Mouse (Mus musculus): ENCODE measurements around the gene Qrich2. TPM values are rescaled to one million over a fixed set of nuclear protein-coding genes. Genes with fewer than 3 reads are reported as not detected.
"Not testable (repeated sequence)": the region's sequence is repeated elsewhere in the genome, so short reads cannot be mapped to it uniquely, and the experiment has no call there.

Qrich2 gene
- polyA plus RNA-seq, 1 experiment = 0.06 TPM

DNA sequence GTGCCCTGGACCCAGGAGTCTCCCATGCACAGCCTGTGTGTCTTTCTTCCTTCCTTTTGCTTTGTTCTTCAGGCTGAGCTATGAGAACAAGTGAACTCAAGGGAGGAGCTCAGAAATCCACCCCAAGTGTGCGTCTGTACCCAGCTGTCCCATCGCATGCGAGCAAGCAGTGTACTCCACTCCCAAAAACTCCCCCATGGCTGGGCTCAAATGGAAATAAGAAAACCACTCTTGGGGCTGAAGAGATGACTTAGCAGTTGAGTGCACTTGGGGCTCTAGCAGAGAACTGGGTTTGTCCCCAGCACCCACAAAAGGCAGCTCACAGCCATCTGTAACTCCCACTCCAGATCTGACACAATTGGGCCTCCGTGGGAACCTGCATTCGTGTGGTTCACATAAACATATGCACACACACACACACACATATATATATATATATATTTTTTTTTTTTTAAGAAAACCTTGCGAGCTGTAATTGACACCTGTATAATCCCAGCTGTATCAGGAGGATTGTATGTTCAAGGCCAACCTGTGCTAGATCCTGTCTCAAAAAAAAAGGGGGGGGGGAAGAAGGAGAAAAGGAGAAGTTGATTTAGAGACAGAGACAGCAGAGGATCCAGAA lies 47.1 kb downstream of the Qrich2 start:
- no peak for TF ChIP-seq CTCF (IDR thresholded peaks at IDR 0.05; ENCODE audit: extremely low read depth, insufficient read depth, low read length)
- TF ChIP-seq POLR2A (IDR thresholded peaks at IDR 0.05; ENCODE audit: extremely low read depth, insufficient read depth, low read length) = no peak
- Histone ChIP-seq H3K4me1 (ENCODE audit: control insufficient read depth, insufficient read depth, low read length) (no peaks in the 10 kb centered on the region), H3K27ac (ENCODE audit: insufficient read depth, low read length) (no peak overlapping the region), H3K4me3 (ENCODE audit: insufficient read depth, low read length) (no peak overlapping the region)

DNA sequence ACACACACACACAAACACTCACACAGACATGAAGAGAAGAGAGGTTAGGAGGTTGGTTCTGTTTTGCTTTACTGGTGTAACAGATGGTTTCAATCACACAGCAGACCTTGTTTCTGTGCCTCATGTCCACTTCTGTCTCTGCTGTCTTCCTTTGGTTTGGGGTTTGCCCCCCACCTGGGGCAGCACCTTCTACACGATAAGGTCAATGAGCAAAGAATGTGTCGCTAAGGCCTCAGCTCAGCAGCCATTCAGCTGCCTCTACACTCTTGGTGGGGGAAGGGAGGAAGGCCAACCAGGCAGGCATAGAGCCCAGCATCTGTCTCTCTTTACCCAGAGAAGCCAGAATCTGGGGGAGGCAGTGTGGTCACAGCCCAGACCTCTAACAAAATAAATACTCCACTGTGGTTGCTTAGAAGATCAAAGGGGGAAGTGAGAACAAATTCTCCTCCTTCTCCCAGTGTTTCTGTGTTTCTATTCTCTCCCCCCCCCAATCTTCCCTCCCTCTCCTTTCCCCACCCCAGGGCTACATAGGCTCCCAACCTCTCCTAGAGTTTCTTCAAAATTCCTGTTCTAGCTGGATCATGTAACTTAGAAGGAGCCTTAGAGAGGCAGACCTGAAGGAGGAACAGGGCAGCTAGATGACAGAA lies 47.7 kb downstream of the Qrich2 start:
- Histone ChIP-seq H3K4me3 (ENCODE audit: insufficient read depth, low read length) (no peak overlapping the region), H3K4me1 (ENCODE audit: control insufficient read depth, insufficient read depth, low read length) (no peaks in the 10 kb centered on the region), H3K27ac (ENCODE audit: insufficient read depth, low read length) (no peak overlapping the region)
- TF ChIP-seq POLR2A (IDR thresholded peaks at IDR 0.05; ENCODE audit: extremely low read depth, insufficient read depth, low read length) (no peak), CTCF (IDR thresholded peaks at IDR 0.05; ENCODE audit: extremely low read depth, insufficient read depth, low read length) (no peak)

DNA sequence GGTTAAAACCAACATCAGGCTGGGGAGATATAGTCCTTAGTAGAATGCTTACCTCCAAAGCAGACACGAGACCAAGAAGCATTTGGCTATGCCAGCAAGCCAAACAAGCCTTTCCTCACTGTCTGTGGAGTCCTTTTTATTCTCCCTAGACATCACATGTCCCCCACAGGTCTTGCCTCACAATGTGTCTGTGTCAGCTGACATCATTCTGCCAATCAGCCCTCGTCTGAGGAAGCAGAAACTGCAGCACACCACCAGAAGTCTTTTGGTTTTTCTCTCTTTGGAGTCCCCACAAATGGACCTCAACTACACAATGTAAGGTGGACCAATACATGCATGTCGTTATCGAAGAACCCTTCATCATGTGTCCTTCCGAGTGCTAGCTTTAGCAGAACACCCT lies 49.0 kb downstream of the Qrich2 start:
- TF ChIP-seq POLR2A (IDR thresholded peaks at IDR 0.05; ENCODE audit: extremely low read depth, insufficient read depth, low read length) (no peak), CTCF (IDR thresholded peaks at IDR 0.05; ENCODE audit: extremely low read depth, insufficient read depth, low read length) (no peak)
- no peak overlapping the region for H3K4me3 ChIP-seq (ENCODE audit: insufficient read depth, low read length)
- no peak overlapping the region for H3K27ac ChIP-seq (ENCODE audit: insufficient read depth, low read length)
- no peaks in the 10 kb centered on the region for H3K4me1 ChIP-seq (ENCODE audit: control insufficient read depth, insufficient read depth, low read length)

DNA sequence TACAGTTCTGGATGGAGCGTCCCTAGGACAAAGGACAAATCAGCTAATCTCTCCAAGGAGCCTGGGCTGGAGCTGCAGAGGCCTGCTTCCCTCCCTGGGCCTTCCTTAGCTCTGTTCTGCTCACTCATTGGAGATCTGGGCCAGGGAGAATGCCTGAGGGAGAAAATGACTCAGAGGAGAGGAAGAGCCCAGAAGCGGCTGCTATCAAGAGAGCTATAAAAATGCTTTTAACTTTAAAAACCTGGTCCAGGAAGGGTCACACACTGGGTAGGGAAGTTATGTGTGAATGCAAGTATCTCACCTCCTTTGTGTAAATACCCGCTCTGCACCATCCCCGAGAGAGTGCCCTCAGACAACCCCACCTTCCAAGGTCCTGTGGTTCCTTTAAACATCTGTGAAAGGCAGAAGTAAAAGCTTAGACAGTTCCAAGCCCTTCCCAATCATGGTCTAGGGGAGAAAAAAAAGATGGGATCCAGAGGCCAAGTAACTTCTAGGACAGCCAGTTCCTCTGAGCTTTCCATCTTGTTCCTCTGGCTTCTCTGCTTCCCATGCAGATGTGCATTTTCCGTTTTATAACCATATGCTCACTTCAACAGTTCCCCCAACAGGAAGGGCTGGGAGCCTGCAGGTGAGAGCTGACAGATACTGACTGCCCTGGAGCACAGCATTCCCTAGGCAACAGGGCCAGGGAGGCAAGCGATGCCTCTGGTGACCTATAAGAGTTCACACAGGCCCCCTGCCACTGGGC lies 49.7 kb downstream of the Qrich2 start:
- Histone ChIP-seq H3K4me1 (ENCODE audit: control insufficient read depth, insufficient read depth, low read length) (no peaks in the 10 kb centered on the region), H3K4me3 (ENCODE audit: insufficient read depth, low read length) (no peak overlapping the region), H3K27ac (ENCODE audit: insufficient read depth, low read length) (no peak overlapping the region)
- TF ChIP-seq CTCF (IDR thresholded peaks at IDR 0.05; ENCODE audit: extremely low read depth, insufficient read depth, low read length) = no peak
- TF ChIP-seq POLR2A (IDR thresholded peaks at IDR 0.05; ENCODE audit: extremely low read depth, insufficient read depth, low read length) = no peak

DNA sequence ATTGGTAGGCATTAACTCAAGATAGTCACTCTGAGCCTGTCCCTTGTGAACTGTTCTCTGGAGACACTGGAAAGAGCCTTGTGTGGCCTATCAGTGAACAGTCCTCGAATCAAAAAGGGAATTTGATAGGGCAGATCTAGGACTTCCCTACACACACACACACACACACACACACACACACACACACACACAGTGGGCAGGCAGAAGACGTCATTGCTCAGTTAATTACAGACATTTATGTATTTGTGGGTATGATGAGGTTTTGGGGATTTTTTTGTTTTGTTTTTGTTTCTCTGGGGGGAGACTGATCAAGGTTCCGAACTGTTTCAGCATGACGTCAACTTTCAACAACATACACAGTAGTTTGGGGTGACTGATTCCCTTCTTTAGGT lies 52.4 kb downstream of the Qrich2 start:
- H3K4me3 ChIP-seq (ENCODE audit: insufficient read depth, low read length) = peak overlapping the region; percentile 91
- no peaks in the 10 kb centered on the region for H3K4me1 ChIP-seq (ENCODE audit: control insufficient read depth, insufficient read depth, low read length)
- TF ChIP-seq CTCF (IDR thresholded peaks at IDR 0.05; ENCODE audit: extremely low read depth, insufficient read depth, low read length) (no peak), POLR2A (IDR thresholded peaks at IDR 0.05; ENCODE audit: extremely low read depth, insufficient read depth, low read length) (no peak)
- H3K27ac ChIP-seq (ENCODE audit: insufficient read depth, low read length) = 0 out of 2 replicates have a peak overlapping the region, but pooled peaks have one; percentile 96

DNA sequence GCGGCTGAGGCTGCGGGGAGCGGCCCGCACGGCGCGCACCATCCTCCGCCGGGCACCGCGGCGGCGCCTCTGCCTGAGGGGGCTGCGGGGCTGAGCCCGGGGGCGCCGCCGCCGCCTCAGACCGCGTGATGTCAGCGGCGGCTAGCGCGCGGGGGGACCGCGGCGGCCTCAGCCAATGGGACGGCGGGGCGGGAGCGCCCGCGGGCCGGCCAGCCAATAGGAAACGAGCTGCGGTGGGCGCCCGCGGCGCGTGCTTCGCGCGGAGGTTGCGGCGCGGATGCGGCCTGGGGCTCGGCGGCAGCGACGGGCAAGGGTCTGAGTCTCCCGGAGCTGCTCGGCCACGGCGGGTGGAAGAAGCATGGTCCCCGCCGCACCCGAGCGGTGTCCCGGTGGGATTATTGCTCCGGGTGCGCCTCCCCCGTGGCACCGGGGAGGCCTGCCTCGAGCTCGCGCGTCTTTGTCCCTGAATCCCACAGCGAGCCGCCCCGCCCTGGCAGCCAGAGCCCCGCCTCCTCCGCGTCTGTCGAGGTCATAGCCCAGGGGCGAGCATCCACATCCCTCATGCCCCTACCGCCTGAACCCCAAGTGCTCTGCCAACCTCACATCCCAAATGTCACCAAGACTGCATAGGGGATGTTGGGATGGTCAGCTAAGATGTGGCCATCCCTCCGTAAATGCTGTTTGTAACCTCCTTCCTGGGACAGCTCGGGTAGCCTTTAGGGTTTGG lies 53.0 kb downstream of the Qrich2 start, which contains the start of gene Rnf157:
Rnf157 (minus strand) TSS at position 129 of the 727 bp plus-strand sequence.
- H3K27ac ChIP-seq (ENCODE audit: insufficient read depth, low read length) = peak within 1 kb of the TSS; percentile 96
- no peak for TF ChIP-seq CTCF (IDR thresholded peaks at IDR 0.05; ENCODE audit: extremely low read depth, insufficient read depth, low read length)
- no peak; the same call in 1 of the 2 replicates for TF ChIP-seq POLR2A (IDR thresholded peaks at IDR 0.05; ENCODE audit: extremely low read depth, insufficient read depth, low read length)
- no peaks in the 10 kb centered on the region for H3K4me1 ChIP-seq (ENCODE audit: control insufficient read depth, insufficient read depth, low read length)
- H3K4me3 ChIP-seq (ENCODE audit: insufficient read depth, low read length) = peak within 1 kb of the TSS; percentile 91

DNA sequence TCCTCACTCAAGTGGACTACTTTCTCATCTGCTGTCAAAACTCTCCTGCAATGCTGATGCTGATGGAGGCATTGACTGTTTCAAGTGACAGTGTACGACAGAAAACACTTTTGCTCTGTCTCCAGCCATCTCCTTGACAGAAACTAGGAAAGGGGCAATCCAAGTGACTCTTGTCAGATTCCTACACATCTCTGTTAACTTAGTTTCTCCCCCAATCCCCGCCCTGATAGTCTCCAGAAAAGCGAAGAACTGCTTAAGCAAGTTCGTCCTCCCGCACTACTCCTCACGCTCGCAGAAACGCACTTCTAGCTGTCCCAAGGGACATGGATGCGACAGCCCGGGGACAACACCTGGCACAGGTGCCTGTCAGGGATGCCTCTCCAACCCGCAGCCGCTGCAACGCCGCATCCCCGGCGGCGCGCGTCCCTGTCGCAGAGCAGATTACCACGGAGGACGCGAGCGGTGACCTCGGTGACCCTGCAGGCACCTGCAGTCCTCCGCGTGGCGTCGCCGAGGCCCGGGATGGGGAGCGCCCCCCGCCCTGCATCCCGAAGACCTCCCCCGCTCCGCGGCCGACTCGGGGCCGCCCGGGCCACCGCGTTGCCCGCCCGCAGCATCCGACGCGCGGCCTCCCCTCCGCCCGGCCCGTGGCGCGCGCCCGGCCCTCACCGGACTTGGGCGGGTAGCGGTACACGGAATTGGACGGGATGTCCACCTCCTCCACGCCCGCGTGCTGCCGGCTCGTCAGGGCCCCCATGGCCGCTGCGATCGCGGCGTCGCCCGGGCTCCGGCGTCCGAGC lies 53.8 kb downstream of the Qrich2 start:
- Histone ChIP-seq H3K4me1 (ENCODE audit: control insufficient read depth, insufficient read depth, low read length) (no peaks in the 10 kb centered on the region), H3K27ac (ENCODE audit: insufficient read depth, low read length) (peak overlapping the region; percentile 90), H3K4me3 (ENCODE audit: insufficient read depth, low read length) (peak overlapping the region; percentile 91)
- no peak for TF ChIP-seq POLR2A (IDR thresholded peaks at IDR 0.05; ENCODE audit: extremely low read depth, insufficient read depth, low read length)
- TF ChIP-seq CTCF (IDR thresholded peaks at IDR 0.05; ENCODE audit: extremely low read depth, insufficient read depth, low read length) = no peak

DNA sequence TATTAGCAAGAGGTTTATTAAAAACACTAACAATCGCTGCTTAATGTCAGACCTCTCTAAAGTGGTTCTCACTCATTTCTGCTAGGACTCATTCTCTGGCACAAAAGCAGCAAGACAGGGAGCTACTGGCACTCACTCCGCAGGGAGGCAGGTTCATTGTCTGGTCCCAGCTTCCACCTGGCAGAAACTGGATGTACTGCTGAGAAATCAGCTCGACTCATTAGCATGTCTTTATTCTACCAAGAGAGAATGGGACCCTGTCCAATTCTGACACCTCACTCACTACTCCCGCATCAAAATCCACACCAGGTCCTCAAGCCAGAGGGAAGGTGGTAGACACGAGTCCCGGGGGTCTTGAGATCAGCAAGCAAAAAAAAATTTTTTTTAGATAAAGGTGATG lies 54.5 kb downstream of the Qrich2 start:
- Histone ChIP-seq H3K4me3 (ENCODE audit: insufficient read depth, low read length) (peak overlapping the region; percentile 91), H3K27ac (ENCODE audit: insufficient read depth, low read length) (no peak overlapping the region), H3K4me1 (ENCODE audit: control insufficient read depth, insufficient read depth, low read length) (no peaks in the 10 kb centered on the region)
- TF ChIP-seq CTCF (IDR thresholded peaks at IDR 0.05; ENCODE audit: extremely low read depth, insufficient read depth, low read length) (no peak), POLR2A (IDR thresholded peaks at IDR 0.05; ENCODE audit: extremely low read depth, insufficient read depth, low read length) (no peak)

DNA sequence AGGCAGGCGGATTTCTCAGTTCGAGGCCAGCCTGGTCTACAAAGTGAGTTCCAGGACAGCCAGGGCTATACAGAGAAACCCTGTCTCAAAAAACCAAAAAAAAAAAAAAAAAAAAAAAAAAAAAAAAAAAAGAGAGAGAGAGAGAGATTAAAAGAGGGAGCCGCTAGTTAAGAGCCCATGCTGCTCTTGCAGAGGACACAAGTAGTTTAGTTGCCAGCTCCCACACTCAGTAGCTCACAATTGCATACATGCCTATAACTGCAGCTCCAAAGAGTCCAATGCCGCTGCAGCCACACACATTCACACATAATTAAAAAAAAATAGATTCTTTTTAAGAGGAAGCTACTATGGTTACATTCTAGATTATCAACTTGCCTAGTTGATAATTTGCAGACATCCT lies 55.6 kb downstream of the Qrich2 start:
- not testable (repeated sequence) for H3K4me3 ChIP-seq (ENCODE audit: insufficient read depth, low read length); H3K4me1 ChIP-seq (ENCODE audit: control insufficient read depth, insufficient read depth, low read length); H3K27ac ChIP-seq (ENCODE audit: insufficient read depth, low read length)

All from cortical plate, adult 2 months (tissue).